Mouse (Mus musculus): ENCODE data around the gene Hist2h3b.

- TF ChIP-seq CTCF (IDR thresholded peaks at IDR 0.05; ENCODE audit: borderline replicate concordance, control insufficient read depth, extremely low read depth, insufficient read depth, low read length, poor library complexity), result no peak
- TF ChIP-seq POLR2A (IDR thresholded peaks at IDR 0.05; ENCODE audit: control insufficient read depth, extremely low read depth, insufficient read depth, low read length, poor library complexity), result no peak
Observed at GRCm38 (mm10) chr3:96262216-96262875, 6.1 kb upstream of the Hist2h3b start.

Measured in thymus, adult 2 months (tissue).